Mouse (Mus musculus): ENCODE measurements at regions not wholly inside any gene's neighbourhood (a gene's known extent, or its start where the extent isn't known, plus 50 kb on each side); places are given as distances from the start of the nearest gene placed in this dataset.

GRCm38 (mm10) chr13:60364778-60365672 is 187.9 kb upstream of the Gas1 start:
- no peak for DNase-seq

GRCm38 (mm10) chr13:60369216-60369615 is 192.1 kb upstream of the Gas1 start:
- DNase-seq, result no peak

GRCm38 (mm10) chr13:60371656-60372055 is 194.5 kb upstream of the Gas1 start:
- no peak for DNase-seq

- no peak for DNase-seq
These were observed 199.5 kb upstream of the Gas1 start for GRCm38 (mm10) chr13:60376705-60377104.

- no peak for DNase-seq
These were observed 205.7 kb upstream of the Gas1 start for GRCm38 (mm10) chr13:60382855-60383254.

- no peak for DNase-seq
These were observed 202.9 kb upstream of the Dapk1 start for GRCm38 (mm10) chr13:60398836-60399235.

GRCm38 (mm10) chr13:60400764-60401487 is 200.8 kb upstream of the Dapk1 start:
- DNase-seq, result no peak

GRCm38 (mm10) chr13:60403471-60403870 is 198.3 kb upstream of the Dapk1 start:
- no peak for DNase-seq

GRCm38 (mm10) chr13:60407344-60407743 is 194.4 kb upstream of the Dapk1 start:
- DNase-seq, result no peak

GRCm38 (mm10) chr13:60409706-60410502 is 191.8 kb upstream of the Dapk1 start:
- DNase-seq, result no peak

GRCm38 (mm10) chr13:60416024-60416423 is 185.7 kb upstream of the Dapk1 start:
- no peak for DNase-seq

GRCm38 (mm10) chr13:60417015-60417414 is 184.7 kb upstream of the Dapk1 start:
- DNase-seq, result no peak

GRCm38 (mm10) chr13:60417436-60418158 is 184.2 kb upstream of the Dapk1 start:
- DNase-seq, result no peak

- no peak for DNase-seq
These were observed 181.4 kb upstream of the Dapk1 start for GRCm38 (mm10) chr13:60420386-60420785.

- DNase-seq, result no peak
These were observed 180.7 kb upstream of the Dapk1 start for GRCm38 (mm10) chr13:60420842-60421696.

GRCm38 (mm10) chr13:60424267-60424666 is 177.5 kb upstream of the Dapk1 start:
- DNase-seq, result no peak

- DNase-seq, result no peak
These were observed 176.6 kb upstream of the Dapk1 start for GRCm38 (mm10) chr13:60425140-60425539.

- no peak for DNase-seq
These were observed 176.2 kb upstream of the Dapk1 start for GRCm38 (mm10) chr13:60425556-60425955.

GRCm38 (mm10) chr13:60426192-60426840 is 175.4 kb upstream of the Dapk1 start:
- DNase-seq, result no peak

GRCm38 (mm10) chr13:60427077-60427476 is 174.7 kb upstream of the Dapk1 start:
- DNase-seq, result no peak
